Mouse (Mus musculus) right cerebral cortex, postnatal 36 days (tissue): ENCODE data around the gene Ier2.
"Not testable (repeated sequence)": the region's sequence is repeated elsewhere in the genome, so short reads cannot be mapped to it uniquely, and the experiment has no call there.

ENCODE experiments used
- DNase-seq, 2 experiments: peaks; one replicate each; pipeline ENCODE4 v3.0.0; 2022; ENCODE audit warnings: low spot score in 2 of 2, mixed read lengths in 1 of 2

Gene Ier2

GRCm38 (mm10) chr8:84698288-84698687 lies 35.6 kb upstream of the Ier2 start:
- no peak for DNase-seq

- DNase-seq: no peak
Observed at GRCm38 (mm10) chr8:84697166-84698130, 34.8 kb upstream of the Ier2 start.

DNA sequence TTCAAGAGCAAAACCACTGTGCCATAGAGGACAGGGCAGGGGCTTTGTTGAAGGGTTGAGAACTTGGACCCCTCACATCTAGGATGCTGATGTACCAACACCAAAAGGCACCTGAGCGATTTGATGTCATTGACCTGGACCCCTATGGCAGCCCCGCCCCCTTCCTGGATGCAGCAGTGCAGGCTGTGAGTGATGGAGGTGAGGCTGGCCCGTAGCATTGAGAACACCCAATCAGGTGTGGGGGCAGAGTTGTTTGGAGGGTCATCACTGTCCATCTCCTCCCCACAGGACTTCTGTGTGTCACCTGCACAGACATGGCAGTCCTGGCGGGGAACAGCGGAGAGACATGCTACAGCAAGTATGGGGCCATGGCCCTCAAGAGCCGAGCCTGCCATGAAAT lies 32.5 kb upstream of the Ier2 start:
- no peak for DNase-seq

- no peak for DNase-seq
Observed at GRCm38 (mm10) chr8:84693332-84693731, 30.7 kb upstream of the Ier2 start.

DNA sequence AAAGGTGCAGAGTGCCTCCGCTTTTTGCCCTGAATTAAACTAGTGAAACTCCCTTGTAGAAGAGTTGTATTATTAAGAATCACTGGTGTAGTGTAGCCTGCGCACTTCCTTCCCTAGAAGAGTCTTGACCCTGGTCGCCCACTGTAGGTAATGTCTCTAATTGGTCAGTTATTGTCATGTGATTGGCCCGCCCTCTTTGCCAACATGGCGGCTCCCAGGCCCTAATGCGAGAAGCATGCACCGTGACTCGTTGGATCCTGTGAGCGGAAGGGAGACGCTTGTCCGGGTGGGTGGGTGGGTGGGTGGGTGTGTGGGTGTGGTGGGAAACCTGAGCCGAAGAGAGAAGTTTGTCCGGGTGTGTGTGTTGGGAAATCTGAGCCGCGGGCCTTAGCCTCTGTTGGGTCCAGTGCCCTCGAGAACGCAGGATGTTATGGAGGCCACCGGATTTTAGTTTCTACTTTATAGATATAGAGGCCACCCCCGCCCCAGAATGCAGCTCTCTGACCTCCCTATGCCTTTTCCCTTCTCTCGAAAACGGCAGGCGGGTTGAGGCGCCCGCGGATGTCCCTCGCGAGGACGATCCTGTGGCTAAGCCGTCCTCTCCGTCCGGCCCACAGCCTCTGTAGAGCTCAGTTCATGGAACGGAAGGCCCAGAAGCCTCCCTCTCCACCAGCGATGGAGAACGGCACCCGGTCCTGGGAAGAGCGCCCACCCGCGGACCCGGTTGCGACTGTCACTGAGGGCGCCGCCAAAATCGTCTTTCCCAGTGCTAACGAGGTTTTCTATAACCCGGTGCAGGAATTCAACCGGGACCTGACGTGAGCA lies 26.7 kb upstream of the Ier2 start:
- DNase-seq: peak; percentile 85 to 91

GRCm38 (mm10) chr8:84687705-84688100 lies 25.1 kb upstream of the Ier2 start, which contains the start of gene Nacc1:
Gene Nacc1 (minus strand): TSS chr8:84687862.
- peak; percentile 75 to 79 for DNase-seq

DNA sequence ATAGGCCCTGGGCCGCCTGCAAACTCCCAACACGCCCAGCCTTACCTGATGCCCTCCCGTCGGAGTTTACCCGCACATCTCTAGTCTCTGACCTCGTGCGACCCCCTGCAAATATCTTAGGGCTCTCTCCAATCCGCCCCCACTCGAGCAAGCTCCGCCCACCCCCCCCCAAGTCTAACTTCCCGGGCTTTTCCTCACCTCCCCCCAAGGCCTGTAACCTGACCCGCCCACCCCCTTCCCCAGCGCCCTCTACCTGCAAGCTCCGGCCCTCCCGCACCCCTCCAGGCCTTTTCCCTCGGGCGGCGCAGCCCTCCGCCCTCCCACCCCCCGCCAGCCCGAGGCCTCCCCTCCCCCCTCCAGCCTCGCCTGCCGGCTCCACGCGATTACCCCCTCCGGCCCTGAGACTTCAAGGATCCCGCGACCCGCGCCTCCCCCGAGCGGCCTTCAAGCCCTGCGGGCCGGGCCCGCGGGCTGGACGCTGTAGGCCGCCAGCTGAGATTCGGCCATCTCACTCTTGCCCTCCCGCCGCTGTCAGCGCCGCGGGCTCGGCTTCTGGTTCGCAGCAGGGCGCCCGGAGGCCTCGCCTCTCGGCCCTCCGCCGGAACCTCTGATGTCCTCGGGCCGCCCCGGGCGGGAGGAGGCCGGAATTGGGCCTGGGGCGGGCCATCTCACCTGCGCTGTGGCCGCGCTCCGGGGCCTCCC lies 24.5 kb upstream of the Ier2 start:
- no peak for DNase-seq

- no peak for DNase-seq
Observed at GRCm38 (mm10) chr8:84686191-84687002, 23.7 kb upstream of the Ier2 start, which contains the start of gene Trmt1. Gene Trmt1 (plus strand): TSS chr8:84686307.

GRCm38 (mm10) chr8:84684537-84684936 lies 21.9 kb upstream of the Ier2 start:
- no peak for DNase-seq

DNA sequence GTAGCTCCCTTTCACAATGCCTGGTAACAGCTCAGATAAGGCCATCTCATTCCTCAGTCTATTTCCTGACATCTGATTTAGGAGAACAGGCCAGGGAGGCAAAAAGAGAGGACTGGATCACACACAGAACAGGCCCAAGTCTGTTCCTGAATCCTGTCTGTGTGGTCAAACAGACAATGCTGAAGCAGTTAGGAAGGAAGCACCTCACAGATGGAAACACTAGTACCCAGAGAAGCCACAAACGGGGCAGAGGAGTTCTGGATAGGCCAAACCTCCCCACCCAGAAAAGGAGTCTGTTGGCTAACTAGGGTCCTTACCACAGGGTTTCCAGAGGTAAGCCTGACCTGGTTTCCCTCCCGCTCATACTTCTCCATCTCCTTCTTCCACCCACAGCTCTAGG lies 19.6 kb upstream of the Ier2 start:
- no peak for DNase-seq

DNA sequence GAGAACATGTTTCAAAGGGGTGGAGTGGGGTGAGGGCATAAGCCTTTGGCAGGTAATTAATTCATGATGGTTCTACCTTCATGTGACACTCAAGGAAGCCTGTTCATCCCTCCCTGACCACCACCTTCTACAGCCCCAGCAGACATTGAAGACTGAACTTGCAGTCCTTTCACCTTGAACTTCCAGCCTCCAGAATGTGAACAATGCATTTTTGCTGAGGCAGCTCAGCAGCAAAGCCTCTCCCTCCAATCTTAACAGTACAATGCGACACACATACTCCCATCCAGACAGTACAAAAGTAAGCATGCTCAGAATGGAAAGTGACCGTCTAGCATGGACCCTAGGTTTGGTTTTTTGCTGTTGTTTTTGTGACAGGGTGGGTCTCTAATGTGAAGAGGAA lies 18.8 kb upstream of the Ier2 start:
- DNase-seq: no peak

GRCm38 (mm10) chr8:84677305-84677704 lies 14.7 kb upstream of the Ier2 start:
- DNase-seq: no peak

GRCm38 (mm10) chr8:84670295-84671006 lies 7.8 kb upstream of the Ier2 start:
- not testable (repeated sequence) for DNase-seq

DNA sequence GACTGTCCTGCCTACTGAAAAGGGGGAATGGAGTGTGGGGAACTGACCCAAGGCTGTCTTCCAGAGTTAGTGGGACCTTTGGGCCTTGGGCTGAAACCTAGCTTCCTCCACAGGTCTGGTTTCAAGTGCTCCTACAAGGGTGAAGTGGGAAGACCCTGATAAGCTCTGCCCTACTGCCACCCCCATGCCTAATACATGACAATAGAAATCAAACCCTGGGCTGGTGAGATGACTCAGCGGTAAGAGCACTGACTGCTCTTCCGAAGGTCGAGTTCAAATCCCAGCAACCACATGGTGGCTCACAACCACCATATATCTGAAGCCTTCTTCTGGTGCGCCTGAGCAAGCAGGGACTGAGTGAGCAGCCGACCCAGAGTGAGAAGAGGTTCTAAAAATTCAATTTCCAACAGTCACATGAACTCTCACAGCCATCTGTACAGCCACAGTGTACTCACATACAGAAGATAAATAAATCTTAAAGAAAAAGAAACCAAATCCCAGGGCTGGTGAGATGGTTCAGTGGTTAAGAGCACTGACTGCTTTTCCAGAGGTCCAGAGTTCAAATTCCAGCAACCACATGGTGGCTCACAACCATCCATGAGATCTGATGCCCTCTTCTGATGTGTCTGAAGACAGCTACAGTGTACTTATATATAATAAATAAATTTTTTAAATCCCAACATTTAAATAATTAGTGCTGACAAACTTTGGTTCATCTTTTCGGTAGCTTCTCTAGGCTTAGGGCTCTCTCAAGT lies 6.3 kb upstream of the Ier2 start:
- DNase-seq: no peak

DNA sequence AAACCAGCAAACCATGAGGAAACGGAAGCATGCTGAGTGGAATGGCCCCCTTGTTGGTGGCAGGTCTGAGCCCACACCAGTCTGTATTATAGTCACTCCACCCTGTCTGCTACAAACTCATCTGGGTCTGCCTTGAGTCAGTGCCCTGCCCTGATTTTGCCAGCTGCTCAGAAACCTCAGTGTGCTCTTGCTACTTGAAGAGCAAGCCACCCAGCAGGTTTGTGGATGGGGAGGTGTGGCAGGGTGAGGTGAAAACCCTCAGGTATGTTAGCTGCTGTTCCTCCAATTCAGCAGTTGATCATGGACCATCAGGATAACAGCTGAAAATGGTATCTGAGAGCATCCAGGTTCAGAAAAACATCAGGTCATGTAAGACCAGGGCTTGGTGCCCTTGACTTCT lies 5.4 kb upstream of the Ier2 start:
- DNase-seq: no peak

DNA sequence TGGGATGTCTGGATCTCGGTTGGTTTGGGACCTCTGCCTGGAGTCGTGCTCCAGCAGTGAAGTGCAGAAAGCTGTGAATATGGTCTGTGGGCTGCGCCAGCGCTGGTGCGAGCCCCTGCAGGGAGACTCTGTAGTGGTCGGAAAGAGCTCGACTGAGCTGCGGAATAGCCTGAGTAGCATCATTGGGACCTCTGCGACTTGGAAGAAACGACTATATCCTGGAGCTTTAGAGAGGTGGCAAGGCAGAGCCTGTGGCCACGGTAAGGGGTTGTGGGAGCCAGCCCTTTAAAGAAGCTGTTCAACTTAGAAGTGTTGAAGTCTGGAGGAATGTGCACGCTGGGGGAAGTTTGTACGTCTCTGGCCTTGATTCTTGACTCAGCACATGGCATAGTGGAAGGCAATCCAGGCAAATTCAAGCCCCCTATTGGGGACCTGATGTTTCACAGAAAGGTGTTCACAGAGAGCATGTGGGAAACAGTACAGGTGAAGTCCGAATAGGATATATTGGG lies 2.8 kb upstream of the Ier2 start:
- no peak for DNase-seq

DNA sequence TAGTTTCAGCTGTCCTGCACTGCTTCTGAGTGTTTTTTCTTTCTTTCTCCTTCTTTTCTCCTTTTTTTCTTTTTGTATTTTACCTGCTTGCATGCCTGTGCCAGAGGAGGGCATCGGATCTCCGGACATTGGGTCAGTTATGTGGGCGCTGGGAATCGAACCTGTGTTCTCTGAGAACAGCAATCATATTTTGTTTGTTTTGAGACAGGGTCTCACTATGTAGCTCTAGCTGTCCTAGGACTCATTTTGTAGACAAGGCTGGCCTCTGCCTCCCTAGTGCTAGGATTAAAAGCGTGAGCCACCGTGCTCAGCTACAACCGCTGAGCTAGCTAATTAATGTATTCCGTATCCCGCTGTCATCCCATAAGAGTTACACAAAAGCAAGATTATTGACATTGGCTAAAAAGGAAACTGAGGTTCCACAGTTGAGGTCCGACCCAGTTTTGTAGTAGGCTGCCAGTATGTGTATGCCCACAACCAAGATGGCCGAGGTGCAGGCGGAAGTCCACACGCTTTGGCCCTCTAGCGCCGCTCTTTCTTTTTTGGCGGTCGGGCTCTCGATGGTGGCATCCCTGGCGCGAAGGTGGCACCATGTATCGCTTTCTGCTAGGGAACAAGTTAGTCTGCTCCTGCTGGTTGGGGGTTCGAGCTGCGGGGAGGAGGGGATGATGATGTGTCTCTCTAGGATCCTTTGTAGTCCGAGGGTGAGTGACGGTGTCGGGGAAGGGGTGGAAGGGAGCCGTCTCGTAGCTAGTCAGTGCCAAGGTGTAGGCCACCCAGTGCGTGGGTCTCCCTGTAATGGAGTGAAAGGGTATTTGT lies 2.1 kb upstream of the Ier2 start:
- peak; percentile 71 to 79 for DNase-seq

GRCm38 (mm10) chr8:84663483-84664327 lies 1.1 kb upstream of the Ier2 start:
- peak; percentile 96 for DNase-seq
